Mouse (Mus musculus) forebrain, postnatal 0 days (tissue): ENCODE measurements around the gene Oosp2. TPM values are rescaled to one million over a fixed set of nuclear protein-coding genes. Genes with fewer than 3 reads are reported as not detected.

ENCODE experiments used
- ATAC-seq: fragments of 200-750 bp; cut with Nextera tagmentation; 2 replicates; pipeline ENCODE4 v1.8.0; 2017; ENCODE audit warnings: mild to moderate bottlenecking, moderate library complexity
- DNase-seq: peaks from one replicate; pipeline ENCODE4 v3.0.0-alpha.2; 2015
- H3K27ac ChIP-seq: fragments of 300-500 bp; sonication (generic); 2 replicates; pipeline ENCODE4 v1.5.1; 2014; ENCODE audit warnings: low read depth, mild to moderate bottlenecking, antibody characterized with exemption, low read length, moderate library complexity, mixed read lengths
- H3K27me3 ChIP-seq: fragments of 300-500 bp; sonication (generic); 2 replicates; pipeline ENCODE4 v1.6.1; 2014; ENCODE audit warnings: mild to moderate bottlenecking, low read length, mixed read lengths; ENCODE audit not compliant: insufficient read depth
- H3K36me3 ChIP-seq: fragments of 300-500 bp; sonication (generic); 2 replicates; pipeline ENCODE4 v1.6.1; 2014; ENCODE audit warnings: mild to moderate bottlenecking, moderate library complexity; ENCODE audit not compliant: insufficient read depth
- H3K4me1 ChIP-seq: fragments of 300-500 bp; sonication (generic); 2 replicates; pipeline ENCODE4 v1.6.1; 2014; ENCODE audit warnings: antibody characterized with exemption; ENCODE audit not compliant: insufficient read depth
- H3K4me2 ChIP-seq: fragments of 300-500 bp; sonication (generic); 2 replicates; pipeline ENCODE4 v1.6.1; 2014; ENCODE audit warnings: low read depth, mild to moderate bottlenecking, moderate library complexity
- H3K4me3 ChIP-seq: fragments of 300-500 bp; sonication (generic); 2 replicates; pipeline ENCODE4 v1.5.1; 2014; ENCODE audit warnings: low read depth, low read length, mixed read lengths
- H3K9ac ChIP-seq: fragments of 300-500 bp; sonication (generic); 2 replicates; pipeline ENCODE4 v1.6.1; 2014; ENCODE audit warnings: mild to moderate bottlenecking
- H3K9me3 ChIP-seq: fragments of 300-500 bp; sonication (generic); 2 replicates; pipeline ENCODE4 v1.6.1; 2016; ENCODE audit warnings: low read length
- CTCF ChIP-seq: sonication (generic); IDR thresholded peaks from 2 replicates; pipeline ENCODE4 v1.5.1; 2016; ENCODE audit warnings: antibody characterized with exemption, control low read depth, low read depth
- WGBS: fragments of 180-500 bp; shearing (Covaris S2); extraction: QIAGEN DNeasy Blood & Tissue Kit; methylation state at CpG from one replicate; pipeline ENCODE4 v1.1.7; 2014; 5-methylcytosine and 5-hydroxymethylcytosine counted together
- polyA plus RNA-seq: library from polyadenylated mRNA; unstranded; fragments of >200 nt; fragmentation: Nextera tagmentation; extraction: Ambion mirVana; gene quantifications from 2 replicates; pipeline ENCODE4 v1.2.1, GENCODE M21; 2015
- total RNA-seq: library from RNA; depleted of rRNA; stranded (reverse); fragments of >200 nt; gene quantifications from 2 replicates; pipeline ENCODE4 v1.2.3, GENCODE M21; 2014

Oosp2 gene
- total and polyA plus RNA-seq, 2 experiments from 2014 or later = not detected

GRCm38 (mm10) chr19:11625231-11625630 is 35.1 kb downstream of the Oosp2 start:
- ATAC-seq (no peak), DNase-seq (no peak)
- 80% methylated on average over 5 of the region's 5 CpGs for WGBS
- H3K27me3 ChIP-seq = no peaks in the 10 kb centered on the region
- no peak for TF ChIP-seq CTCF
- H3K36me3 ChIP-seq = no peaks in the 10 kb centered on the region
- no peak overlapping the region for H3K4me3 ChIP-seq
- no peaks in the 10 kb centered on the region for H3K9me3 ChIP-seq
- H3K9ac ChIP-seq = no peak overlapping the region
- H3K4me2 ChIP-seq = no peak overlapping the region
- H3K4me1 ChIP-seq = no peaks in the 10 kb centered on the region
- H3K27ac ChIP-seq = no peak overlapping the region

GRCm38 (mm10) chr19:11624800-11625199 is 35.6 kb downstream of the Oosp2 start:
- Histone ChIP-seq H3K4me1 (no peaks in the 10 kb centered on the region), H3K9me3 (no peaks in the 10 kb centered on the region), H3K27me3 (no peaks in the 10 kb centered on the region), H3K27ac (no peak overlapping the region), H3K4me2 (no peak overlapping the region), H3K36me3 (no peaks in the 10 kb centered on the region), H3K4me3 (no peak overlapping the region), H3K9ac (no peak overlapping the region)
- no peak for ATAC-seq
- no peak for TF ChIP-seq CTCF
- no peak for DNase-seq

GRCm38 (mm10) chr19:11623551-11623950 is 36.8 kb downstream of the Oosp2 start, which contains the start of gene Ms4a2:
Gene Ms4a2 (minus strand): TSS chr19:11623719.
- ATAC-seq = no peak
- TF ChIP-seq CTCF = no peak
- H3K27ac ChIP-seq = no peak within 1 kb of the TSS
- WGBS = 93% methylated on average over 2 of the region's 2 CpGs
- no peak within 1 kb of the TSS for H3K4me3 ChIP-seq
- H3K27me3 ChIP-seq = no peaks in the 10 kb centered on the region
- H3K36me3 ChIP-seq = no peaks in the 10 kb centered on the region
- DNase-seq = no peak
- H3K4me2 ChIP-seq = no peak within 1 kb of the TSS
- no peak within 1 kb of the TSS for H3K9ac ChIP-seq
- no peaks in the 10 kb centered on the region for H3K4me1 ChIP-seq
- no peaks in the 10 kb centered on the region for H3K9me3 ChIP-seq

- Histone ChIP-seq H3K9ac (no peak overlapping the region), H3K4me2 (no peak overlapping the region), H3K4me3 (no peak overlapping the region), H3K27ac (no peak overlapping the region), H3K36me3 (no peaks in the 10 kb centered on the region), H3K27me3 (no peaks in the 10 kb centered on the region), H3K4me1 (no peaks in the 10 kb centered on the region), H3K9me3 (no peaks in the 10 kb centered on the region)
- no peak for ATAC-seq
- no peak for DNase-seq
- TF ChIP-seq CTCF = no peak
These were observed 42.4 kb downstream of the Oosp2 start for GRCm38 (mm10) chr19:11617983-11618382.

- no peak overlapping the region for H3K4me3 ChIP-seq
- DNase-seq (no peak), ATAC-seq (no peak)
- no peak overlapping the region for H3K4me2 ChIP-seq
- 70% methylated on average over 2 of the region's 2 CpGs for WGBS
- H3K9me3 ChIP-seq = no peaks in the 10 kb centered on the region
- H3K9ac ChIP-seq = no peak overlapping the region
- TF ChIP-seq CTCF = no peak
- no peak overlapping the region for H3K27ac ChIP-seq
- no peaks in the 10 kb centered on the region for H3K27me3 ChIP-seq
- no peaks in the 10 kb centered on the region for H3K36me3 ChIP-seq
- no peaks in the 10 kb centered on the region for H3K4me1 ChIP-seq
These were observed 45.6 kb downstream of the Oosp2 start for GRCm38 (mm10) chr19:11614805-11615204.

GRCm38 (mm10) chr19:11613776-11614443 is 46.4 kb downstream of the Oosp2 start:
- ATAC-seq (no peak), DNase-seq (no peak)

GRCm38 (mm10) chr19:11613084-11613483 is 47.3 kb downstream of the Oosp2 start:
- H3K9me3 ChIP-seq = no peaks in the 10 kb centered on the region
- H3K4me1 ChIP-seq = no peaks in the 10 kb centered on the region
- no peaks in the 10 kb centered on the region for H3K36me3 ChIP-seq
- ATAC-seq (no peak), DNase-seq (no peak)
- no peak for TF ChIP-seq CTCF
- no peak overlapping the region for H3K4me3 ChIP-seq
- no peaks in the 10 kb centered on the region for H3K27me3 ChIP-seq
- H3K27ac ChIP-seq = no peak overlapping the region
- no peak overlapping the region for H3K9ac ChIP-seq
- 98% methylated on average over 1 of the region's 1 CpGs for WGBS
- no peak overlapping the region for H3K4me2 ChIP-seq

More at GRCm38 (mm10) chr19:11613776-11614443, 46.4 kb downstream of the Oosp2 start:
- H3K4me3 ChIP-seq = no peak overlapping the region
- no peak overlapping the region for H3K4me2 ChIP-seq
- 74% methylated on average over 8 of the region's 8 CpGs for WGBS
- no peak overlapping the region for H3K9ac ChIP-seq
- H3K27me3 ChIP-seq = no peaks in the 10 kb centered on the region
- no peak for TF ChIP-seq CTCF
- H3K27ac ChIP-seq = no peak overlapping the region
- H3K4me1 ChIP-seq = no peaks in the 10 kb centered on the region
- H3K36me3 ChIP-seq = no peaks in the 10 kb centered on the region
- no peaks in the 10 kb centered on the region for H3K9me3 ChIP-seq
